ENCODE assay signal across 25 mouse cellular contexts in genomic region chr9:15254501-15254900, GRCm38 (mm10). TPM values are rescaled to one million over a fixed set of nuclear protein-coding genes. Genes with fewer than 3 reads are reported as not detected.
"Had no signal": no experiment of that assay in that cellular context is flagged by ENCODE, and none has a peak within 500 bp of the region (broad histone marks: within the 10 kb centered on the region; RNA-seq: fewer than 3 reads in every experiment).

No protein-coding gene starts in this region.

- DNase-seq: heart, adult 2 months; heart, postnatal 10 days; heart, postnatal 14 days; heart, postnatal 36 days; heart, postnatal 4 days; kidney, adult 8-10 months; kidney, postnatal 4 days; layer of hippocampus, adult 9-11 months; layer of hippocampus, postnatal 36 days had no signal

- H3K36me3 ChIP-seq: heart, embryonic 10.5 days; heart, embryonic 12.5 days; heart, embryonic 13.5 days; heart, embryonic 15.5 days; hindbrain, embryonic 10.5 days; hindbrain, embryonic 12.5 days; intestine, embryonic 15.5 days; kidney, embryonic 15.5 days had no signal

- H3K4me3 ChIP-seq: heart, adult 2 months; heart, embryonic 10.5 days; heart, embryonic 12.5 days; heart, embryonic 13.5 days; heart, embryonic 15.5 days; hindbrain, embryonic 10.5 days; hindbrain, embryonic 12.5 days; hindbrain, embryonic 13.5 days; hindbrain, embryonic 15.5 days; intestine, embryonic 15.5 days; kidney, embryonic 15.5 days; layer of hippocampus, adult 2 months; left cerebral cortex, adult 2 months had no signal

- H3K27me3 ChIP-seq: heart, embryonic 12.5 days; heart, embryonic 13.5 days; heart, embryonic 15.5 days; hindbrain, embryonic 12.5 days; hindbrain, embryonic 13.5 days; hindbrain, embryonic 15.5 days; intestine, embryonic 15.5 days; kidney, embryonic 15.5 days had no signal

- H3K27ac ChIP-seq: heart, adult 2 months; heart, embryonic 10.5 days; heart, embryonic 13.5 days; heart, embryonic 15.5 days; hindbrain, embryonic 10.5 days; hindbrain, embryonic 12.5 days; hindbrain, embryonic 13.5 days; hindbrain, embryonic 14.5 days; hindbrain, embryonic 15.5 days; hindbrain, postnatal 0 days; intestine, embryonic 15.5 days; kidney, embryonic 15.5 days; kidney, postnatal 0 days; layer of hippocampus, adult 2 months; left cerebral cortex, adult 2 months had no signal

- H3K4me1 ChIP-seq: heart, embryonic 13.5 days; heart, embryonic 15.5 days; hindbrain, embryonic 10.5 days; hindbrain, embryonic 12.5 days; hindbrain, embryonic 13.5 days; hindbrain, embryonic 15.5 days; intestine, embryonic 15.5 days; kidney, embryonic 15.5 days had no signal

RNA-seq across cellular contexts. Expression of gene Vstm5, which starts 15.7 kb away (rescaled TPM):
- polyA plus RNA-seq: inflammation-experienced regulatory T-cells, adult 6 months had no signal
